Mouse (Mus musculus) right cerebral cortex, adult 18-20 months (tissue): ENCODE results near the gene BC035947.
"Not testable (repeated sequence)": the region's sequence is repeated elsewhere in the genome, so short reads cannot be mapped to it uniquely, and the experiment has no call there.

Source experiments
- DNase-seq: peaks from one replicate; pipeline ENCODE4 v3.0.0; 2022; ENCODE audit warnings: mixed read lengths

Gene BC035947

DNA sequence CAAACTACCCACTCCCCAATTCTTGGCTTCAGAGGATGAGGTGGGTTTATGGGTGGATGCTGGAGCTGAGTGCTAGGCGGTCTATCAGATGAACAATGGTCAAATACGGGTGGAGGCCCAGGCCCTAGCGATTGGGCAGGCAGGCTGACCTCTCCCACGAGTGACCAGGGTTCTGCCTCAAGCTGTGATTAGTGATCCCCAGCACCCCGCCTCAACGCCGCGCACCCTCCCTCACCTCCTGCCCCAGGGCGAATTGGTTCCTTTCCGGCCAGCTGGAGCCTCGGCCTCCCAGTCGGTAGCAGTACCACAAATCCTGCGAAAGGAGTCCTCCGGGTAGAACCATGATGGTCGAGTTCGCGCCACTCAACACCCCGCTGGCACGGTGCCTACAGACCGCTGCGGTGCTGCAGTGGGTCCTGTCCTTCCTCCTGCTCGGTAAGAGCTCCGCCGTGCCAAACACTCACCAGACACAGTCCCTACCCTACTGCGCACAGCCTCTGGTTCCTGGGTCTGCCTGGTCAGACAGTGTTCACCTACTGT, at the start of gene BC035947:
BC035947 (minus strand) TSS at position 538 of the 540 bp plus-strand sequence.
- no peak for DNase-seq

GRCm38 (mm10) chr1:78554012-78554666, 42.2 kb upstream of the BC035947 start:
- DNase-seq = no peak

- no peak for DNase-seq
Observed at GRCm38 (mm10) chr1:78548961-78549360, 37.0 kb upstream of the BC035947 start.

GRCm38 (mm10) chr1:78546258-78546657, 34.3 kb upstream of the BC035947 start:
- DNase-seq = no peak

DNA sequence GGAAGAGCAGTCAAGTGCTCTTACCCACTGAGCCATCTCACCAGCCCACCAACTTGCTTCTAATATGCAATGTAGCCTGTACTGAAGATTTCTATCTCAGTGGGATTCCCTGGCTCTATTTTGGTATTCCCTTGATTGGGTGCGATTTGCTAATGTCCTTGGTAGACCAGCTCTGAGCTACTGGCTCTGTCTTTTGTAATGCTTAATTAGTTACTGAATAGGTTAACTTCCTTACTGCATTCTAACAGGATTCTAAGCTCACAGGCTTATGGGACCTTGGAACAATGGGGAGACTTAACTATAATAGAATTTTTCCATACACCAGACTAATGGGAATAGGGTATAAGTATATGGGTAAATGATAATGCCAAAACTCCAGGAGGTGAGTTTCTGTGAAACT, 31.7 kb upstream of the BC035947 start:
- DNase-seq = not testable (repeated sequence)

DNA sequence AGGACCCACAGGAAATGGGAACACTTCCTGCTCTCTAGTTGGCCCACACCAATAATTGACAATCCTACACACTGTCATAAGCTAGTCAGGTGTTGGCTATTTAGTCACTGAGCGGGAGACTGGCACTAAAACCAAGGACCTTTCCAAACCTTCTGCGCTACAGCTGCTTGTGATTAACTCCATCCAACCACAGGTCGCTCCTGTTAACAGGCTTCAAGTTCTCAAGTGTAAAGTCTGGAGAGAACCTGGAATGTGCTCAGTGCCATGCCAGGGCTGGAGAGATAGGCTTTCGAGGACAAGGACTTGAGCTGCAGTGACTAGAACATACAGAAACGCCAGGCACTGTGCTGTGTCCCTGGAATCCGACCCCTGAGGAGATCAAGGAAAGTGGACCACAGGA, 27.2 kb upstream of the BC035947 start:
- no peak for DNase-seq

GRCm38 (mm10) chr1:78538396-78538795, 26.4 kb upstream of the BC035947 start:
- DNase-seq = no peak

GRCm38 (mm10) chr1:78537494-78538010, 25.6 kb upstream of the BC035947 start:
- peak; percentile 93 for DNase-seq

DNA sequence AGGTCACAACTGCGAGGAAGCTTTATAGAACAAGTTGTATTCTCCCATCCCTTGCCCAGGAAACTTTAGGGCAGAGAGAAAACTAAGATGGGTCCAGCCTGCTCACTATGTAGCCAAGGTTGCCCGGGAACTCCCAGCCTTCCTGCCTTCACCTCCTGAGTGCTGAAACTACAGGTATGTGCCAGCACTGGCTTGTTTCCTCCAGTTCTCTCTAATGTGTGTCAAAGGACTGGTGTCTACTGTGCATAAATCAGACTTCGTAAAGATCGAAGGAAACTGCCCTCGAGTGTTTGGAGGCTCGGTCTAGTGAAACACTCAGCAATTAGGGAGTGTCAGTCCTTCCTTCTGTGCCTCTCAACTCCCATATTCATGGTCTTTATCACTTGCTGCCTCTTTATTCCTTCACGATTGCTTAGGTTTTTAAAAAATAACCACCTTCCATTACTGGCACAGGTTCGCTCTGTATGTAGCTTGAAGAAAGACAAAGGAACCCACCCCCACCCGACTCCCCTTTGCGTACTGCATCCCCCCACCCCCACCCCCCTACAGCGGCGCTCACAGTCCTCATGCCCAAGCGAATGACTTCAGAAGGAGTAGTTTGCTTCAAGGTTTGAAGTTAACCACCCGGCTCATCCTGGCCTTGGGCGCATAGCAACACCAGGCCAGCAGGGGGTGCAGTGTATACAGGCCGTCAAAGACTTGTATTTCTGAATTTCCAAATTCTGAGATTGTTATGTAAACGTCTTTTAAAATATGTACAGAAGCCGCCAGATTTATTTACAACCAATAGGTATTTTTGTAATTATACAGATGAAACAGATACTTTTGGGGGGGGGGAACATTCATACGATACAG, 24.6 kb upstream of the BC035947 start:
- peak; percentile 88 for DNase-seq

DNA sequence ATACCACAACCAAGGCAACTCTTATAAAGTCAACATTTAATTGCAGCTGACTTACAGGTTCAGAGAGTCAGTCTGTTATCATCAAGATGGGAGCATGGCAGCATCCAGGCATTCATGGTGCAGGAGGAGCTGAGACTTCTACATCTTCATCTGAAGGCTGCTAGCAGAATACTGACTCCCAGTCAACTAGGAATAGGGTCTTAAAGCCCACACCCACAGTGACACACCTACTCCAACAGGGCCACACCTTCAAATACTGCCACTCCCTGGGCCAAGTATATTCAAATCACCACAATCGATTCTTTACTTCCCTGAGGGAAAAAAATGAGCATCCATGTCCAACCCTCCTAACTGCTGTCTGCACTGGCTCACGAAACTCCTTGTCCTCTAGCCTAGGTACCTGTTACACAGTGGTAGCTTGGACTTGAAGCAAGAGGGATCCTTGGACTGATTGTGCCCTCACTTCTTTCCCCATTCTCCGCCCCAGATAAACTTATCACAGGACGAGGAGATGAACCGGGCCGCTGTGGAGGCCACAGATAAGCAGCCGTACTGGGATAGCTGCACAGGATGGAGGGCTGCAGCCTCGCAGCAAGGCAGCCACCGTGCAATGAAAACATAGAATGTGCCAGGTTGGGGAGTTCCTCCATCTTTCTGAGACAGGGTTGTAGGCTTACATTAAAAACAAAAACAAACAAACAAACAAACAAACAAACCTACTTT, 22.6 kb upstream of the BC035947 start:
- no peak for DNase-seq

DNA sequence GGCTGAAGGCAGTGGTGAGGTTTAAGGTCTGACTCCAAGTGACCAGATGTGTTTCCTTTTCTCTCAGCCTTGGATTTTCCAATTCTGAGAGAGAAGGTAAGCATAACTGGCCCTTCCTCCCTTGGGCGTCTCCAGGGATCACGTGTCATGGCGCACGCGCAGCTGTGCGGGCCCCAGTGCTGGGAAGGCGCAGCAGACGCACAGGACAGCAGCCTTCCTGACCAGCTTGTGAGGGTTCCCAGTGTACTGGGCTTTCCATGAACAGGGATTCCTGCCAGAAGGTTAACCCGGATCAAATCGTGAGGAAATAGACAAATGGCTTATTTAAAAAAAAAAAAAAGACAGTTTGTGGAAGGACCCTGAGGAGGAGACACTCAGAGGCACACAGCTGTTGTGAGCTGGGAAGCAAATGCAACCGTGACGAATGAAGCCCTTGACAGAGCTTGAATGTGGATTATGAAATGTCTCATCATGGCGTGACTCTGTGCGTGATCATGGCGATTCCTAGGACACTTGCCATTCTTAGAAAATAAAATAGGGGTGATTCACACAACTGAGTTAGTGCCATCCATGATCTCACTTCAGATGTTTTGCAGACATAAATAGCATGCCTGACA, 20.3 kb upstream of the BC035947 start:
- peak; percentile 8 for DNase-seq

- DNase-seq = peak; percentile 6
Observed at GRCm38 (mm10) chr1:78530500-78531215, 18.7 kb upstream of the BC035947 start.

DNA sequence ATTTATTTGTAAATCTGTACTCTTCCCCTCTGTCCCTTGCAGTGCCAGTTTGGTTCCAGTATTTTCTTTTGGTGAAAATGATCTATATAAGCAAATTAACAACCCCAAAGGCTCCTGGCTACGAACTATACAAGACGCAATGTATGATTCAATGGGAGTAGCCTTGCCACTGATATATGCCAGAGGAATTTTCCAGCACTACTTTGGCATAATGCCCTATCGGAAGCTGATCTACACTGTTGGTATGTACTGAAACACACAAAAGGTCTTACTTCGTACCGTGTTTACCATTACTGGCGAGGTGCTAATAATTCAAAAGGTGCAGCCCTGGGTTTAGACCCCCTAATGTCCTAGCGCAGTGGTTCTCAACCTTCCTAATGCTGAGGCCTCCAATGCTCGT, 17.1 kb upstream of the BC035947 start:
- DNase-seq = no peak

DNA sequence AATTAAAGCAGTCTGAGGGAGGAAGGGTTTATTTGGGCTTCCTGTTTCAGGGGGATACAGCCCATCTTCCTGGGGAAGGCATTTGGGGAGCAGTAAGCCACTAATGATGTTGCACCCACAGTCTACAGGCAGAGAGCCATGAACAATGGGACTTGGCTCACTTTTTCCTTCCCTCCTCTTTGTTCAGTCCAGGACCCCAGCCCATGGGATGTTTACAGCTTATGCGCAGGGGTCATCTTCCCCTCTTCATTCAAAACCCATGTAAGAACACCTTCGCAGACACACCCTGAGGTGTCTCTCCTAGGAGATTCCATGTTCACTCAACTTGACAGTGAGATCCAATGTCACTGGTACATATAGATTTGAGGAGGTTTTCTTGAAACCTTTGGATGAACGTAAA, 16.4 kb upstream of the BC035947 start:
- no peak for DNase-seq

DNA sequence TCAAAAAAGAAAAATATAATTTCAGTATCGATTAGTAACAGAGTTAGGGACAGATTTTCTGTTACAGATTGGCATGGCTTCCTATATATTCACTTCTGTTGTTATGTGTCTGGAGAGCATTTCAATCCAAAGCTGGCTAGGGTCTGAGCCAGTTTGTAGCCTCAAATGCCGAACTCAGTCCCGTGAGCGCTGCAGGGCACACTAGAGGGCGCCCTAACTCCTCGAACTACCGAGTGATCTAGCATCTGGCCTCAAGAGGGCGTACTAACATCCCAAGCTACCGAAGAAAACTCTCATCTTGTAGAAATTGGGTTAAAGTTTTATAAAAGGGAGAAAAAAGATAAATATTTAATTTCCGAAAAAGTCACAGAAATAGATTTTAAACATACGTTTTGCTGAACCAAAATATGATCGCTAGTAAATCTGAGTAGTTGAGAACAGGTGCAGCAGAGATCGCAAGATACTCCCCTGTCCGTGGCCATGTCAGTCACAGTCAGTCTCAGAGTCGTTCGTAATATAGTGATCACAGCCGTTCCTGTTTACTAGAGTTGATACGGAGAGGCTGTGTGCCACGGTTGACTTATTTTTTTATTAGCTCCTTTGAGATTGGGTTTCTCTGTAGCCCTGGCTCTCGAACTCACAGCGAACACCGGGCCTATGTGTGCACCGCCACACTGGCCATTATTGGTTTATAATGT, 13.4 kb upstream of the BC035947 start:
- DNase-seq = peak; percentile 65

- peak; percentile 6 for DNase-seq
Observed at GRCm38 (mm10) chr1:78518907-78519306, 6.9 kb upstream of the BC035947 start.

DNA sequence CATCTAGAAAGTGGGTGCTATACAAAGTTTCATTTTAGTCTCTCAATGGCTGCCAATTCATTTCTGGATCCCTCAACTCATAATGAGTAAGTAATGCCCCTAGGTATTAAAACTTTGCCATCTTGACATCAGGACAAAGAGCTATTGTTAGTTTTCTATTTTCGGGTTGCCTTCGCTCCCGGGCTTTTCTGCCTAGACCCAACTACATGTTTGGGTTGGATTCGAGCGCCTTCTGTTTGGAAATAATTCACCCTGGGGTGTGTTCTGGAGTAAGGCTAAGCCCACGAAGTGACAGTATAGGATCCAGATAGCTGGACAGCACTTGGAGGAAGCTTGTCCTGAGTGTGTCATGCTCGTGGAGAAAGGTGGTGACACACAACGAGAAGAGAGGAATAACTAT, 798 bp upstream of the BC035947 start:
- DNase-seq = no peak

DNA sequence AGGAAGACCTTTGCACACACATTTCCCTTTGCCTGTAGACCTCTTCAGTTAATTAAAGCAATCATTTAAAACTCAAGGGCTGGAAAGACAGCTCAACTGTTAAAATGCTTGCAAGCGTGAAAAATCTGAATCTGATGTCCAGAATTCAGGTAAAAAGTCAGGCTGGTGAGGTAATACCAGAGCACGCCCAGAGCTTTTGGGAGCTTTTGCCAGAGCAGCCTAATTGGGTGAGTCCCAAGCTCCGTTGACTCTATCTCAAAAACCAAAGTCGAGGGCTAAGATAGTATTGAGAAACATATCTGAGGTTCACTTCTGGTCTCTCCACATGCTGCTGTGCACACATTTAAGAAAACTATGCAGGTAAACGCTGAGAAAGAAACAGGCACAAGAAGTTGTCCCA, 1.1 kb downstream of the BC035947 start, which contains the start of gene Mogat1:
Mogat1 (plus strand) TSS at position 130 of the 400 bp plus-strand sequence.
- no peak for DNase-seq

DNA sequence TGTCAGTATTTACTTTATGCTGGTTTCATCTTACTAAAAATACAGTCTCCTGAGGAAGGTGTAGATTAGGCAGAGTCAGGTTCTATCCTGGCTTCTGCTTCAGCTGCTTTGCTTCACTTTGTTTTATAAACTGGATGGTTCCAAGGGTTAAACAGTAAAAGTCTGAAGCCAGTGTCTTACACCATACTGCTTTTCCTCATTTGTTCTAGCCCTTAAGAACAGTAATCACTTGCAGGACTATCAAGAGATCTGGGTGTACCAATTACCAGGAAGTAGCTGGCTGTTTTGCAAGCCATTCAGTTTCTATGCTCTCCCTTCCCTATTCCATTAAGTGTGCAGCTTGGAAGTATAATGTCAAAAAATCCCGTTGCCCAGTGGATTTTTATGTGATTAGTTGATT, 4.8 kb downstream of the BC035947 start:
- no peak for DNase-seq

DNA sequence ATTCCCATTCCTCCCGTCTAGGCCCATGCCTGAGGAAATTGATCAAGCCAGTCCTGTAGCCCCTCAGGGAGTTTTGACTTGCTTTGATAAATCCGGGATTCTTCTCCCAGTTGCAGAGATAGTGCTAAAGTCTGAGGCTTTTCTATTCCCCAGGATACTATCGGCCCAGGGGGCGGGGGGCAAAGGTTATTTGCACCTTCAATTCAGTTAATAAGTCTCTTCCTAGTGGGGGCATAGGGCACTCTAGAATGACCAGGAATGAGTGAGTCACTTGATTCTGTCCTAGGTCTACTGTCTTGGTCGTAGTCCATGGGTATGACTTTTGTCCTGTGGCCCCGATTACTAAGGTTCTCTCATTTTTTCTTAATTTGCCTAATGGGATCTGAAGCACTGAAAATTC, 9.4 kb downstream of the BC035947 start:
- DNase-seq = no peak

DNA sequence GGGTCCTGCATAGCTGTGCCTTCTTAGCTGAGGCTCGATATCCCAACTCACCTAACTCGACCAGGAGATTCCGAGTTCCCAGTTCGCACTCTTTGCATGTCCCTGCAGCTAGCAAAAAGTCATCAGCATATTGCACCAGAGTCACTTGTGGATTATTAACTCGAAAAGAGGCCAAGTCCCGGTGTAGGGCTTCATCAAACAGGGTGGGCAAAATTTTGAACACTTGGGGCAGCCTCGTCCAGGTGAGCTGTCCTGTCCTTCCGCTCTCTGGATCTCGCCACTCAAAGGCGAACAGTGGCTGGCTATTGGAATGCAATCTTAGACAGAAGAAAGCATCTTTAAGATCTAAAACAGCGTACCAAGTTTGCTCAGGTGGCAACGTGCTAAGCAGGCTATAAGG, 10.1 kb downstream of the BC035947 start:
- not testable (repeated sequence) for DNase-seq
